Mouse (Mus musculus): ENCODE measurements around the gene Ggps1. TPM values are rescaled to one million over a fixed set of nuclear protein-coding genes. Genes with fewer than 3 reads are reported as not detected.
"Not testable (repeated sequence)": the region's sequence is repeated elsewhere in the genome, so short reads cannot be mapped to it uniquely, and the experiment has no call there.

Ggps1 gene
- polyA plus RNA-seq, 1 experiment from 2014 or later, result 45.6 TPM

DNA sequence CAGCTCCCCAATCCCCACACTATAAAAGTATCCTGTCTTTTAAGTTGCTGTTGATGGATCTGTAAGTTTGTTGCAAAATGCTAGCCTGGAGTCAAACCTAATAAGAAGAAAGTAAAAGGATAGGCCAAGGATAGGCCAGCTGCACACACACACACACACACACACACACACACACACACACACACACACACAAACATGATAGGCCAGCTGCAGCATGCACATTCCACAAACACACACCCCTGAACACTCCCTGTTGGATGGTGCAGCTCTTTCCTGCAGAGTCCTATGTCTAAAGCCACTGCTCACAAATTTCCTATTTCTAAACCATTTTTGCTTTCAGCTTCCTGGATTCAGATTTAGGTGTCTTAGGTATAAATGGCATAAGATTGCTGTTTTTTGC, 19.4 kb downstream of the Ggps1 start:
- no peak overlapping the region for H3K4me2 ChIP-seq (ENCODE audit: low read depth, low read length)
- peaks cover 8% of the 10 kb centered on the region; the same call in 1 of the 2 replicates for H3K36me3 ChIP-seq (ENCODE audit: control insufficient read depth, insufficient read depth, low read length)
- no peak for ATAC-seq (ENCODE audit: insufficient read depth, low FRiP score)
- H3K27ac ChIP-seq (ENCODE audit: low read length), result no peak overlapping the region
- H3K4me3 ChIP-seq (replicated peaks; ENCODE audit: low read length), result no peak overlapping the region
- H3K4me1 ChIP-seq (ENCODE audit: control insufficient read depth, insufficient read depth, low read length), result peaks cover 6% of the 10 kb centered on the region
- no peaks in the 10 kb centered on the region for H3K9me3 ChIP-seq (replicated peaks; ENCODE audit: control insufficient read depth, low read length)
- H3K27me3 ChIP-seq (ENCODE audit: control insufficient read depth, insufficient read depth, low read length), result no peaks in the 10 kb centered on the region
- no peak overlapping the region for H3K9ac ChIP-seq (ENCODE audit: low read length)

DNA sequence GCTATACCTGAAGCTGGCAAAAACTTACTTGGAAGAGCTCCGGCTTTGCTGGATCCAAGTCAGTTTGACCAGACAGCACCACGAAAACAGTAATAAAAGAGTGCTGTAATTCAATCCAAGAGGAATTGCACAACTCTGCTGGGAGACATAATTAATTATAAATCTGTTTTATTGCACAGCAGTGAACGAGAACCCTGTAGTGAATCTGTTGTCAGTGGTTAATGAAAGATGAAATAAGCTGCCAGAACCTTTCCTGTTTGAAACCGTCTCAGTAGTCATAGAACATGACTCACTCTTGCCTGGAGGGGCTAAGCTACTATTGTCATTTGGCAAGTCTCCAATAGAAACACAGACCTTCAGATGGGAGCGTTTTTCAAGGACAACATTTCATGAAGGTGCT, 23.1 kb downstream of the Ggps1 start:
- H3K27ac ChIP-seq (ENCODE audit: low read length), result peak overlapping the region; percentile 97
- peak overlapping the region; percentile 83 for H3K4me3 ChIP-seq (replicated peaks; ENCODE audit: low read length)
- WGBS, result 21% methylated on average over 5 of the region's 5 CpGs
- peaks cover 12% of the 10 kb centered on the region for H3K4me1 ChIP-seq (ENCODE audit: control insufficient read depth, insufficient read depth, low read length)
- H3K27me3 ChIP-seq (ENCODE audit: control insufficient read depth, insufficient read depth, low read length), result no peaks in the 10 kb centered on the region
- H3K9ac ChIP-seq (ENCODE audit: low read length), result peak overlapping the region; percentile 60
- H3K9me3 ChIP-seq (replicated peaks; ENCODE audit: control insufficient read depth, low read length), result no peaks in the 10 kb centered on the region
- peak; percentile 6; the same call in 1 of the 2 replicates for ATAC-seq (ENCODE audit: insufficient read depth, low FRiP score)
- no peaks in the 10 kb centered on the region for H3K36me3 ChIP-seq (ENCODE audit: control insufficient read depth, insufficient read depth, low read length)
- H3K4me2 ChIP-seq (ENCODE audit: low read depth, low read length), result peak overlapping the region; percentile 90

DNA sequence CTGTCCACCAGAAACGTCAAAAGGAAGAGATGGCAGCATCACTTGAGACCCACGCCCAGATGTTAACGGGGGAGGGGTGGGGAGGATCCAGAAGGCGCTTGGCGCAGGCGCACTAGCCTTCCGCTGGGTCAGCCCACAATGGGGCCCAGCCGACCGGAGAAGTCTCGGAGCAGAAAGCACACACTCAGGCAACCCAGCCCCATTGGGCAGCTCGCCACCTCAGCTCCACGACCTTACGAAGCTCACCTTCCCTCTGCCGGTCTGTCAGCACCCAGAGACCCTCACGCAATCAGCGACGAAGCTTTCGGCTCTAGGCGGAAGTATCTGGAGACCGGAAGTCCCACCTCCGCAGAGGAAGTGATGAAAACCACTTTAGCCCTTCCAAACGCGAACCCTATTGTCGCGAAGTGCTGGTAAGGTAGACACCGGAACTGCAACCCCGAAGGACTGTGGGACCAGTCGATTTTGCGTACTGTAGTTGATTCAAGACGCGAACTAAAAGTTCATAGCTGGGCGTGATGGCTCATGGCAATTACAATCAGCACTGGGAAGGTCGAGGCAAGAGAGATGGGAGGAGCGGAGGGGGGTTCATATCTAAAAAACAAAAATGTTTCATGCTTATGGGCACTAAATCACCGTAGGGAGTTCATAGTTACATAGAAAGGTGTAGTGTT, 23.9 kb downstream of the Ggps1 start, which contains the start of gene Tbce:
Gene Tbce (minus strand): TSS at position 347 of the 674 bp plus-strand sequence.
- peak; percentile 96 for ATAC-seq (ENCODE audit: insufficient read depth, low FRiP score)
- under 1% methylated on average over 35 of the region's 35 CpGs for WGBS
- Histone ChIP-seq H3K9ac (ENCODE audit: low read length) (peak within 1 kb of the TSS; percentile 94), H3K4me3 (replicated peaks; ENCODE audit: low read length) (peak within 1 kb of the TSS; percentile 83), H3K4me1 (ENCODE audit: control insufficient read depth, insufficient read depth, low read length) (peaks cover 12% of the 10 kb centered on the region), H3K27ac (ENCODE audit: low read length) (peak within 1 kb of the TSS; percentile 97), H3K27me3 (ENCODE audit: control insufficient read depth, insufficient read depth, low read length) (no peaks in the 10 kb centered on the region), H3K36me3 (ENCODE audit: control insufficient read depth, insufficient read depth, low read length) (no peaks in the 10 kb centered on the region), H3K4me2 (ENCODE audit: low read depth, low read length) (peak within 1 kb of the TSS; percentile 90), H3K9me3 (replicated peaks; ENCODE audit: control insufficient read depth, low read length) (no peaks in the 10 kb centered on the region)

DNA sequence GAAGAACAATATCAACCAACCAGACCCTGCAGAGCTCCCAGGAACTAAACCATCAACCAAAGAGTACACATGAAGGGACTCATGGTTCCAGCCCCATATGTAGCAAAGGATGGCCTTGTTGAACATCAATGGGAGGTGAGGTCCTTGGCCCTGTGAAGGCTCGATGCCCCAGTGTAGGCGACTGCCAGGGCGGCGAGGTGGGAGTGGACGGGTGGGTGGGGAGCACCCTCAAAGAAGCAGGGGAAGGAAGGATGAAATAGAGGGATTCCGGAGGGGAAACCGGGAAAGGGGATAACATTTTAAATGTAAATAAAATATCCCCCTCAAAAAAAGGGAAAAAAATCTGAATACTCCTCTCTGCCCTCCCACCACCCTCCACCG, 24.4 kb downstream of the Ggps1 start:
- Histone ChIP-seq H3K36me3 (ENCODE audit: control insufficient read depth, insufficient read depth, low read length) (no peaks in the 10 kb centered on the region), H3K4me2 (ENCODE audit: low read depth, low read length) (peak overlapping the region; percentile 90), H3K4me3 (replicated peaks; ENCODE audit: low read length) (peak overlapping the region; percentile 83), H3K27me3 (ENCODE audit: control insufficient read depth, insufficient read depth, low read length) (no peaks in the 10 kb centered on the region), H3K4me1 (ENCODE audit: control insufficient read depth, insufficient read depth, low read length) (peaks cover 12% of the 10 kb centered on the region), H3K9ac (ENCODE audit: low read length) (peak overlapping the region; percentile 94), H3K9me3 (replicated peaks; ENCODE audit: control insufficient read depth, low read length) (no peaks in the 10 kb centered on the region), H3K27ac (ENCODE audit: low read length) (peak overlapping the region; percentile 97; the same call in 1 of the 2 replicates)
- no peak for ATAC-seq (ENCODE audit: insufficient read depth, low FRiP score)
- under 1% methylated on average over 8 of the region's 8 CpGs for WGBS

DNA sequence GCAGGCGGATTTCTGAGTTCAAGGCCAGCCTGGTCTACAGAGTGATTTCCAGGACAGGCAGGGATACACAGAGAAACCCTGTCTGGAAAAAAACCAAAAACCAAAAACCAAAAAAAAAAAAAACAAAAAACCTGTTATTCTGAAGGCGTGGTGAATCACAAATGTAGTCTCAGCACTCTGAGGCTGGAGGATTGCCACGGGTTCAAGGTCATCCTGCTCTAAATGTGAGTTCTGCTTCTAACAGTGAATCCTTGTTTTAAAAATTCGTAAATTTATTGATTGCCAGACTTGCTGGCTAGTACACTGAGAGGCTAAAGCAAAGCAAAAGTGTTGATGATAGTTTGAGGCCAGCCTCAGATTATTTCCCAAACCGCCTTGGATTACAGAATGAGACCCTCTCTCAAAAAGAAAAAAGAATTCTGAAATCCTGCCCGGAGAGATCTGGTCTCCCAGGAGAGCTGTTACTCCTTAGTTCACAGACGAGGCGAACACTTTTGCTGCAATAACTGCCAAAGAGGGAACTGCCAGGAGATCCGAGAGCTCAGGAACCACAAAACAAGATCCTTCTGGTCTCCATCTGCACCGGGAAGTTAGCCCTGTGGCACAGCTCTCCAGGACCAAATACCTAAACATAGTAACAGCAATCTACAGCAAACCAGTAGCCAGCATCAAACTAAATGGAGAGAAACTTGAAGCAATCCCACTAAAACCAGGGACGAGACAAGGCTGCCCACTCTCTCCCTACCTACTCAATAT, 27.2 kb downstream of the Ggps1 start:
- H3K4me3 ChIP-seq (replicated peaks; ENCODE audit: low read length), result no peak overlapping the region
- 89% methylated on average over 11 of the region's 11 CpGs for WGBS
- H3K36me3 ChIP-seq (ENCODE audit: control insufficient read depth, insufficient read depth, low read length), result no peaks in the 10 kb centered on the region
- no peak for ATAC-seq (ENCODE audit: insufficient read depth, low FRiP score)
- no peaks in the 10 kb centered on the region for H3K9me3 ChIP-seq (replicated peaks; ENCODE audit: control insufficient read depth, low read length)
- H3K27me3 ChIP-seq (ENCODE audit: control insufficient read depth, insufficient read depth, low read length), result no peaks in the 10 kb centered on the region
- H3K9ac ChIP-seq (ENCODE audit: low read length), result no peak overlapping the region
- no peak overlapping the region for H3K4me2 ChIP-seq (ENCODE audit: low read depth, low read length)
- no peak overlapping the region for H3K27ac ChIP-seq (ENCODE audit: low read length)
- H3K4me1 ChIP-seq (ENCODE audit: control insufficient read depth, insufficient read depth, low read length), result peaks cover 12% of the 10 kb centered on the region

DNA sequence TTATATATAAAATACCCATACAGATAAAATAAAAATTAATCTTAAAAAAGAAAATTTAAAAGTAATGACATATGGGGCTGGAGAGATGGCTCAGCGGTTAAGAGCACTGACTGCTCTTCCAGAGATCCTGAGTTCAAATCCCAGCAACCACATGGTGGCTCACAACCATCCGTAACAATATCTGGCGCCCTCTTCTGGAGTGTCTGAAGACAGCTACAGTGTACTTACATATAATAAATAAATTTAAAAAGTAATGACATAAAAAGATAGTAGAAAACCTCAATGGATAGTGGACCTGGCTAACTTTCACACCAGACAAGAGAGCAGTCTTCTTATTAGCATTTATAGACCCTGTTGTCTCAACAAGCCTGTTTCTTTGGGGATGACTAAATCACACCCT, 27.9 kb downstream of the Ggps1 start:
- H3K9me3 ChIP-seq (replicated peaks; ENCODE audit: control insufficient read depth, low read length); ATAC-seq (ENCODE audit: insufficient read depth, low FRiP score); H3K4me2 ChIP-seq (ENCODE audit: low read depth, low read length); H3K36me3 ChIP-seq (ENCODE audit: control insufficient read depth, insufficient read depth, low read length); H3K27me3 ChIP-seq (ENCODE audit: control insufficient read depth, insufficient read depth, low read length); H3K4me3 ChIP-seq (replicated peaks; ENCODE audit: low read length); H3K4me1 ChIP-seq (ENCODE audit: control insufficient read depth, insufficient read depth, low read length); H3K9ac ChIP-seq (ENCODE audit: low read length); H3K27ac ChIP-seq (ENCODE audit: low read length): not testable (repeated sequence)
- 75% methylated on average over 3 of the region's 3 CpGs for WGBS

DNA sequence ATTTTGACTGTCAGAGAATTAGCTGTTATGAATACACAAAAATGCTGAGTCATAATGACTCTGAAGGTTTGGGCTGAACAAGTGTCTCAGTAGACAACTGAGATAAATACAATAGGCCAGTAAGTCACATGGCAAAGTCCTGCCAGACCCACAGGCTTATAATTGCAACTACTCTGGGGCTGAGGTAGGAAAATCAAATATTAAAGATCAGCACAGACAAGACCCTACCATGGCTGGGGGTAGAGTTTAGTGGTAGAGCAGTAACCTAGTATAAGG, 29.3 kb downstream of the Ggps1 start:
- Histone ChIP-seq H3K9me3 (replicated peaks; ENCODE audit: control insufficient read depth, low read length) (no peaks in the 10 kb centered on the region), H3K36me3 (ENCODE audit: control insufficient read depth, insufficient read depth, low read length) (peaks cover 4% of the 10 kb centered on the region), H3K9ac (ENCODE audit: low read length) (no peak overlapping the region), H3K27ac (ENCODE audit: low read length) (no peak overlapping the region), H3K4me2 (ENCODE audit: low read depth, low read length) (no peak overlapping the region), H3K4me1 (ENCODE audit: control insufficient read depth, insufficient read depth, low read length) (peaks cover 6% of the 10 kb centered on the region), H3K27me3 (ENCODE audit: control insufficient read depth, insufficient read depth, low read length) (no peaks in the 10 kb centered on the region), H3K4me3 (replicated peaks; ENCODE audit: low read length) (no peak overlapping the region)
- no peak for ATAC-seq (ENCODE audit: insufficient read depth, low FRiP score)

DNA sequence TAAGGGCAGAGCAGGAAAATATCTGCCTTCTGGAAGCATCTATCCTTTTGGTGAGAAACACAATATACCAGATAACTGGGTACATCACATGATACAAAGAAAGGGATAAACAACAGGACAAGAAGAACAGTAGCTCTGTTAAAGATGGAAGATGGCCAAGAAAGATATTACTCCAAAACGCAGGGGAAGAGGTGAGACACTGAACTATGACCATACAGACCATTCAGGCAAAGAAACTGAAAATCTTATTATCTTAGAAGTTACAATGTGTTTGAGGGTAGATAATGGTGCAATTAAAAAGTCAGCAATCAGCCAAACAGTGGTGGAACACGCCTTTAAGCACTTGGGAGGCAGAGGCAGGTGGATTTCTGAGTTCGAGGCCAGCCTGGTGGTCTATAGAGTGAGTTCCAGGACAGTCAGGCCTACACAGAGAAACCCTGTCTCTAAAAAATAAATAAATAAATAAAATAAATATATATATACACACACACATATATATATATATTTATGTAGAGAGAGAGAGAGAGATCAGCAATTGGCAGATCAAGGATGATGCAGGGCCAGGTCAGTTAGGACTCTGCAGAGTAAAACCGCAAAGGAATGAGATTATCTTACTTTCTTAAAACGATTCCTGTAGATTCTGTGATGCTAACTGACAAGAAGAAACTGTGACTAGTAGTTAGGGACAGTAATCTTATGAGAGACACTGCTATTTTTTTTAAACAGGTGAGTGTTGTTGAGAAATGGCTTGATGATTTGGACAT, 29.8 kb downstream of the Ggps1 start:
- no peaks in the 10 kb centered on the region for H3K27me3 ChIP-seq (ENCODE audit: control insufficient read depth, insufficient read depth, low read length)
- H3K9me3 ChIP-seq (replicated peaks; ENCODE audit: control insufficient read depth, low read length), result no peaks in the 10 kb centered on the region
- ATAC-seq (ENCODE audit: insufficient read depth, low FRiP score), result peak; percentile 17; the same call in 1 of the 2 replicates
- H3K4me2 ChIP-seq (ENCODE audit: low read depth, low read length), result no peak overlapping the region
- WGBS, result 80% methylated on average over 5 of the region's 5 CpGs
- no peak overlapping the region for H3K9ac ChIP-seq (ENCODE audit: low read length)
- H3K4me3 ChIP-seq (replicated peaks; ENCODE audit: low read length), result no peak overlapping the region
- no peak overlapping the region for H3K27ac ChIP-seq (ENCODE audit: low read length)
- H3K36me3 ChIP-seq (ENCODE audit: control insufficient read depth, insufficient read depth, low read length), result peaks cover 6% of the 10 kb centered on the region
- H3K4me1 ChIP-seq (ENCODE audit: control insufficient read depth, insufficient read depth, low read length), result peaks cover 2% of the 10 kb centered on the region
